Mouse (Mus musculus): ENCODE measurements around the gene Tenm2.

The Tenm2 gene

GRCm38 (mm10) chr11:36482136-36482535 lies 753.6 kb downstream of the Tenm2 start:
- no peak for DNase-seq (ENCODE audit: low spot score)

GRCm38 (mm10) chr11:36481524-36481923 lies 754.2 kb downstream of the Tenm2 start:
- DNase-seq (ENCODE audit: low spot score), result no peak

- DNase-seq (ENCODE audit: low spot score), result no peak
Measured at GRCm38 (mm10) chr11:36481086-36481485, 754.7 kb downstream of the Tenm2 start.

- no peak for DNase-seq (ENCODE audit: low spot score)
Measured at GRCm38 (mm10) chr11:36469811-36470551, 765.8 kb downstream of the Tenm2 start.

GRCm38 (mm10) chr11:36458451-36458850 lies 777.3 kb downstream of the Tenm2 start:
- DNase-seq (ENCODE audit: low spot score), result no peak

GRCm38 (mm10) chr11:36454076-36454475 lies 781.7 kb downstream of the Tenm2 start:
- DNase-seq (ENCODE audit: low spot score), result no peak

- no peak for DNase-seq (ENCODE audit: low spot score)
Measured at GRCm38 (mm10) chr11:36452436-36452835, 783.3 kb downstream of the Tenm2 start.

GRCm38 (mm10) chr11:36446351-36446750 lies 789.4 kb downstream of the Tenm2 start:
- DNase-seq (ENCODE audit: low spot score), result no peak

- no peak for DNase-seq (ENCODE audit: low spot score)
Measured at GRCm38 (mm10) chr11:36443821-36444220, 791.9 kb downstream of the Tenm2 start.

- no peak for DNase-seq (ENCODE audit: low spot score)
Measured at GRCm38 (mm10) chr11:36441801-36442200, 794.0 kb downstream of the Tenm2 start.

- DNase-seq (ENCODE audit: low spot score), result no peak
Measured at GRCm38 (mm10) chr11:36436251-36436650, 799.5 kb downstream of the Tenm2 start.

GRCm38 (mm10) chr11:36428947-36429346 lies 806.8 kb downstream of the Tenm2 start:
- no peak for DNase-seq (ENCODE audit: low spot score)

- DNase-seq (ENCODE audit: low spot score), result no peak
Measured at GRCm38 (mm10) chr11:36424959-36425358, 810.8 kb downstream of the Tenm2 start.

- no peak for DNase-seq (ENCODE audit: low spot score)
Measured at GRCm38 (mm10) chr11:36420047-36420446, 815.7 kb downstream of the Tenm2 start.

- no peak for DNase-seq (ENCODE audit: low spot score)
Measured at GRCm38 (mm10) chr11:36415244-36415643, 820.5 kb downstream of the Tenm2 start.

- no peak for DNase-seq (ENCODE audit: low spot score)
Measured at GRCm38 (mm10) chr11:36410881-36411280, 824.9 kb downstream of the Tenm2 start.

GRCm38 (mm10) chr11:36395803-36396710 lies 839.7 kb downstream of the Tenm2 start:
- no peak for DNase-seq (ENCODE audit: low spot score)

- no peak for DNase-seq (ENCODE audit: low spot score)
Measured at GRCm38 (mm10) chr11:36384696-36385095, 851.1 kb downstream of the Tenm2 start.

GRCm38 (mm10) chr11:36371814-36372213 lies 864.0 kb downstream of the Tenm2 start:
- DNase-seq (ENCODE audit: low spot score), result no peak

- no peak for DNase-seq (ENCODE audit: low spot score)
Measured at GRCm38 (mm10) chr11:36365067-36365466, 870.7 kb downstream of the Tenm2 start.

- DNase-seq (ENCODE audit: low spot score), result no peak
Measured at GRCm38 (mm10) chr11:36364441-36364840, 871.3 kb downstream of the Tenm2 start.

- DNase-seq (ENCODE audit: low spot score), result no peak
Measured at GRCm38 (mm10) chr11:36362514-36362913, 873.2 kb downstream of the Tenm2 start.

GRCm38 (mm10) chr11:36353252-36353651 lies 882.5 kb downstream of the Tenm2 start:
- no peak for DNase-seq (ENCODE audit: low spot score)
